In the genomic region with DNA sequence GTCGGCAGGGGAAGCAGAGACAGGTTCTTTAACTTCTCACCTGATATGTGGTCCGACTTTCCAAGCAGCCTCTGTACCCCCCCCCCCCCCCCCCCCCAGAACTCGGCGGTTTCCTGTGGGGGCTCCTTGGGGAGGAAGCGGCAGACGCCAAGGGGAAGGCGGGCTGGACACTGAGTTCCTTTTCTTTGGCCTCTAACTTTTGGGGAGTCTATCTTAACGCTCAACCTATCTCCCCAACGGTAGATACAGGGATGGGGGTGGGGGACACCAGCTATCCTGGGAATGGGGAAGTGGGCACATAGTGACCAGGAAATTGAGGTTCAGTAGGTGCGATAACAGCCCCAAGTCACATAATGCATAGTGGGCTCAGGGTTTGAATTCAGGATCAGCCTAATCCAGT, we compare ENCODE assay signal across 8 mouse cellular contexts. TPM values are rescaled to one million over a fixed set of nuclear protein-coding genes. Genes with fewer than 3 reads are reported as not detected.
DNase-seq lines count a peak whose midpoint lies in the region; ATAC-seq and TF ChIP-seq lines count a peak whose summit lies in the region.

No protein-coding gene starts in this region.

- TF ChIP-seq CTCF in MEL (IDR thresholded peaks at IDR 0.05 in 2 of 3, conservative IDR thresholded peaks at IDR 0.05 in 1 of 3; ENCODE audit: control insufficient read depth in 1 of 3, insufficient read depth in 1 of 3, low read depth in 2 of 3, low read length in 3 of 3, poor library complexity in 1 of 3, severe bottlenecking in 1 of 3) = no peak

- H3K4me1 ChIP-seq in heart, embryonic 14.5 days (ENCODE audit: control insufficient read depth in 2 of 2, insufficient read depth in 2 of 2, low read length in 2 of 2) = peaks cover 24 to 28% of the 10 kb centered on the region in 2 experiments
- H3K4me1 ChIP-seq in MEL (ENCODE audit: control insufficient read depth in 1 of 2, insufficient read depth in 2 of 2, low read length in 2 of 2) = peaks cover 2 to 9% of the 10 kb centered on the region in 2 experiments
- H3K4me1 ChIP-seq in hindbrain, embryonic 12.5 days = peaks cover 12% of the 10 kb centered on the region
- H3K4me1 ChIP-seq in midbrain, embryonic 10.5 days = peaks cover 20% of the 10 kb centered on the region

- DNase-seq in heart, adult 8-10 months (ENCODE audit: low spot score) = no peak
- DNase-seq in MEL (ENCODE audit: low read depth, low spot score) = peak; percentile 45
- DNase-seq in midbrain, embryonic 10.5 days (ENCODE audit: low spot score) = no peak
- DNase-seq in right cerebral cortex, postnatal 4 days = no peak
- no peak for DNase-seq in frontal cortex, postnatal 14 days (ENCODE audit: low spot score in 2 of 2)
- DNase-seq in right cerebral cortex, postnatal 25 days = no peak

- ATAC-seq in heart, embryonic 14.5 days (ENCODE audit: insufficient number of reproducible peaks, insufficient read depth, low FRiP score, low read depth) = no peak
- ATAC-seq in hindbrain, embryonic 12.5 days (ENCODE audit: low FRiP score) = no peak

- H3K27me3 ChIP-seq in heart, embryonic 14.5 days (ENCODE audit: control insufficient read depth, insufficient read depth, low read length) = no peaks in the 10 kb centered on the region
- no peaks in the 10 kb centered on the region; a peak in 2 of 4 replicates for H3K27me3 ChIP-seq in MEL (ENCODE audit: control insufficient read depth in 1 of 2, insufficient read depth in 2 of 2, low read length in 2 of 2)
- H3K27me3 ChIP-seq in hindbrain, embryonic 12.5 days = peaks cover 19% of the 10 kb centered on the region
- H3K27me3 ChIP-seq in midbrain, embryonic 10.5 days (ENCODE audit: low read depth, poor library complexity, severe bottlenecking) = peaks cover 31% of the 10 kb centered on the region

- no peak for TF ChIP-seq POLR2A in MEL (IDR thresholded peaks at IDR 0.05; ENCODE audit: control insufficient read depth in 1 of 2, insufficient read depth in 1 of 2, low read depth in 1 of 2, low read length in 2 of 2, poor library complexity in 1 of 2)

- peak overlapping the region; percentile 79 for H3K9ac ChIP-seq in heart, embryonic 14.5 days (ENCODE audit: low read length)
- peak overlapping the region; percentile 62 for H3K9ac ChIP-seq in MEL (ENCODE audit: control insufficient read depth, low read depth, low read length, poor library complexity, severe bottlenecking)
- no peak overlapping the region for H3K9ac ChIP-seq in hindbrain, embryonic 12.5 days

- peak; percentile 61 to 64; a peak in 3 of 4 replicates for TF ChIP-seq EP300 in MEL (IDR thresholded peaks at IDR 0.05; ENCODE audit: low read depth in 1 of 2, low read length in 2 of 2)

- peak overlapping the region in 1 of 2 experiments; percentile 59; a peak in 1 of 4 replicates for H3K27ac ChIP-seq in heart, embryonic 14.5 days (replicated peaks in 1 of 2; ENCODE audit: control insufficient read depth in 1 of 2, insufficient read depth in 1 of 2, low read depth in 2 of 2, low read length in 2 of 2)
- H3K27ac ChIP-seq in MEL (ENCODE audit: control insufficient read depth, low read depth, low read length) = no peak overlapping the region
- no peak overlapping the region for H3K27ac ChIP-seq in hindbrain, embryonic 12.5 days
- no peak overlapping the region for H3K27ac ChIP-seq in midbrain, embryonic 10.5 days (replicated peaks)

- peak overlapping the region; percentile 97 for H3K4me2 ChIP-seq in heart, embryonic 14.5 days (ENCODE audit: low read length)
- peak overlapping the region; percentile 69 for H3K4me2 ChIP-seq in hindbrain, embryonic 12.5 days (replicated peaks)

- H3K79me2 ChIP-seq in MEL (ENCODE audit: control insufficient read depth, insufficient read depth, low read length, poor library complexity) = no peaks in the 10 kb centered on the region

- peak overlapping the region; percentile 53 to 56 for H3K4me3 ChIP-seq in heart, embryonic 14.5 days (ENCODE audit: control insufficient read depth in 1 of 2, insufficient read depth in 1 of 2, low read depth in 1 of 2, low read length in 2 of 2)
- H3K4me3 ChIP-seq in MEL (ENCODE audit: control insufficient read depth in 1 of 2, insufficient read depth in 1 of 2, low read depth in 2 of 2, low read length in 2 of 2) = peak overlapping the region; percentile 64
- H3K4me3 ChIP-seq in hindbrain, embryonic 12.5 days = peak overlapping the region; percentile 36
- peak overlapping the region; percentile 49 for H3K4me3 ChIP-seq in midbrain, embryonic 10.5 days

- H3K36me3 ChIP-seq in heart, embryonic 14.5 days (ENCODE audit: control insufficient read depth, insufficient read depth, low read length) = no peaks in the 10 kb centered on the region
- peaks cover 0 to 9% of the 10 kb centered on the region in 2 experiments; a peak in 2 of 4 replicates for H3K36me3 ChIP-seq in MEL (ENCODE audit: control insufficient read depth in 1 of 2, insufficient read depth in 2 of 2, low read length in 2 of 2)
- no peaks in the 10 kb centered on the region for H3K36me3 ChIP-seq in hindbrain, embryonic 12.5 days
- no peaks in the 10 kb centered on the region for H3K36me3 ChIP-seq in midbrain, embryonic 10.5 days

- no peaks in the 10 kb centered on the region for H3K9me3 ChIP-seq in heart, embryonic 14.5 days (ENCODE audit: control insufficient read depth, low read length)
- H3K9me3 ChIP-seq in MEL (replicated peaks; ENCODE audit: insufficient read depth, low read length) = no peaks in the 10 kb centered on the region
- no peaks in the 10 kb centered on the region for H3K9me3 ChIP-seq in hindbrain, embryonic 12.5 days (replicated peaks)
- H3K9me3 ChIP-seq in midbrain, embryonic 10.5 days (replicated peaks) = no peaks in the 10 kb centered on the region

- no peak for TF ChIP-seq RAD21 in MEL (IDR thresholded peaks at IDR 0.05; ENCODE audit: low read depth, low read length)

- WGBS in heart, embryonic 14.5 days = 22% methylated on average over 9 of the region's 10 CpGs
- 35% methylated on average over 7 of the region's 10 CpGs for WGBS in hindbrain, embryonic 12.5 days
- WGBS in midbrain, embryonic 10.5 days = 50% methylated on average over 9 of the region's 10 CpGs

TF ChIP-seq in MEL, 35 proteins besides CTCF, POLR2A, EP300 and RAD21:
- TF ChIP-seq HCFC1 (IDR thresholded peaks at IDR 0.05; ENCODE audit: low read depth, low read length) (no peak), GATA1 (IDR thresholded peaks at IDR 0.05; ENCODE audit: low read depth, low read length) (peak; percentile 39; the same call in 1 of the 2 replicates), BHLHE40 (IDR thresholded peaks at IDR 0.05; ENCODE audit: borderline replicate concordance, low read depth, low read length) (no peak), CHD2 (IDR thresholded peaks at IDR 0.05; ENCODE audit: low read length) (peak; percentile 19; the same call in 1 of the 2 replicates), MYB (IDR thresholded peaks at IDR 0.05; ENCODE audit: low read depth, low read length) (peak; percentile 27; the same call in 1 of the 2 replicates)
TF ChIP-seq in MEL: peak in this region for 3.

RNA-seq across cellular contexts. Expression of gene Ptgs1, which starts 0.7 kb away (rescaled TPM):
- polyA plus RNA-seq in heart, embryonic 14.5 days (2014; fragmentation: Nextera tagmentation; extraction: Ambion mirVana) = 26.7 and 31.0 TPM in 2 replicates
- 10 to 100 TPM; 10.9 to 23.6 (median 16.1) TPM for total RNA-seq in heart, adult 8-10 months (2022)
- 2.6 and 3.9 TPM in 2 replicates for total RNA-seq in MEL (2012; rRNA removed)
- 10 to 100 TPM in 1 of 2 experiments, not detected in 1; 20.0 TPM for polyA plus RNA-seq in MEL (2012; ENCODE audit: insufficient read depth in 1 of 2, insufficient read length in 2 of 2, low read depth in 1 of 2, low replicate concordance in 2 of 2, missing spikeins in 1 of 2)
- 4.8 and 6.2 TPM in 2 replicates for polyA plus RNA-seq in hindbrain, embryonic 12.5 days (2016; fragmentation: Nextera tagmentation; extraction: Ambion mirVana)
- 3.6 and 4.7 TPM in 2 replicates for polyA plus RNA-seq in midbrain, embryonic 10.5 days (2016; fragmentation: Nextera tagmentation; extraction: Ambion mirVana)
